Mouse (Mus musculus): ENCODE measurements at regions not wholly inside any gene's neighbourhood (a gene's known extent, or its start where the extent isn't known, plus 50 kb on each side); places are given as distances from the start of the nearest gene placed in this dataset.
A peak's percentile ranks its signal among the peaks of the same experiment; 100 is the strongest.
"Not testable (repeated sequence)": the region's sequence is repeated elsewhere in the genome, so short reads cannot be mapped to it uniquely, and the experiment has no call there.

- not testable (repeated sequence) for H3K27ac ChIP-seq; H3K4me3 ChIP-seq; DNase-seq (ENCODE audit: low spot score in 2 of 2)
Measured at GRCm38 (mm10) chr12:21680026-21680425, 262.6 kb upstream of the Ywhaq start.

GRCm38 (mm10) chr12:21649381-21649780 lies 231.9 kb upstream of the Ywhaq start:
- H3K27ac ChIP-seq; DNase-seq (ENCODE audit: low spot score in 2 of 2); H3K4me3 ChIP-seq: not testable (repeated sequence)

DNA sequence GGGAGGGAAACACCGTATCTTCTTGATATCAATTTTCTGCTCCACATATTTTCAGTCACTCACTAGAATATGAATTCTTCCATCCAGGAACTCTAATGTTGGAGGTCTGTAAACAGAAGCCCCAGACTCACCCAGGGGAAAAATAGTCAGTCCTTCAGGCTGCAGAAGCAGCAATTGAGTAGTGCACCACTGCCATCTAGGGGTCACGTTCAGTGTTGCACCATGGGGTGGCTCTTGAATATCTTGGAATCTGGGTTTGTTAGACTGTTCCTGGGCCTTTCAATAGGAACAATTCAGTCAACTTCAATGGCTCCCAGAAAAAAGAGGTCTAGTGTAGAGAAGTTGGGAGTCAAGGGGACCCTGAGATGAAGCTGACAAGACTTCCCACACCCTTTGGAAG lies 196.3 kb upstream of the Ywhaq start:
- not testable (repeated sequence) for H3K4me3 ChIP-seq, H3K27ac ChIP-seq
- TF ChIP-seq CTCF (conservative IDR thresholded peaks at IDR 0.05) = peak; percentile 82
- peak; percentile 16 to 80 for DNase-seq (ENCODE audit: low spot score in 2 of 2)

GRCm38 (mm10) chr12:21568415-21569040 lies 151.1 kb upstream of the Ywhaq start:
- Histone ChIP-seq H3K27ac (no peak overlapping the region), H3K4me3 (no peak overlapping the region)
- TF ChIP-seq CTCF (conservative IDR thresholded peaks at IDR 0.05) = no peak
- DNase-seq (ENCODE audit: low spot score in 2 of 2) = no peak

GRCm38 (mm10) chr12:21543962-21544361 lies 126.5 kb upstream of the Ywhaq start:
- H3K27ac ChIP-seq; DNase-seq (ENCODE audit: low spot score in 2 of 2); H3K4me3 ChIP-seq: not testable (repeated sequence)

DNA sequence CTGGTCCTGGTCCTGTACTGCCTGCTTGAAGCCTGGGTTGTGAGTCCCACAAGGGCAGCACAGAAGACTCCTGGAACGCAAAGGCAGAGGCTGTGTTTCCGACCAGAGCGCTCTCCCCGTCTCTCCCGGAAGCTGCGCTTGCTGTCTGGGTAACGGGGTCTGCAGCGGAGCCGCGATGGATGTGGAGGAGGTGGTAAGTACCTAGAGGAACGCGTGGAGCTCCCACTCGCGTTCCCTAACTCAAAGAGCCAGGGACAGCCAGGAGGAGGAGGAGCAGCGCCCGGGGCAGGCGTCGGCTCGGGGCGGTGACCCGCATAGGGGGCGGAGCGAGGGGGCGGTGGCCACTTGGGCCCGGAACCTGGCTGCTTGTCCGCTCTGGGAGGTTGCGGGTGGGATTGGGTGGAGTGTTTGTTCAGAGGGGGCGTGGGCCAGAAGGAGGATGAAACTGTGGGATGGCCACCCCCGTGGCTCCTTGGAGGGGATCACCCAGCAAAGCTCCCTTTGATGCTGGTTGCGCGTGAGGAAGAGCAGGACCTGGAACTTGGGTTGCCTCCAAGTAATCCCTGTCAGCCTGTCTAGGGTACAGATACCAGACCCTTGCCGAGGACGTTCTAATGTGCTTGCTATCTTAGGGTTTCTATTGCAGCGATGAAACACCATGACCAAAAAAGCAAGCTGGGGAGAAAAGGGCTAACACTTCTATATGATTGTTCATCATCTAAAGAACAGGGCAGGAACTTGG lies 125.9 kb upstream of the Ywhaq start:
- peak; percentile 37 to 62 for DNase-seq (ENCODE audit: low spot score in 2 of 2)
- H3K27ac ChIP-seq = peak overlapping the region; percentile 82
- peak overlapping the region; percentile 68 for H3K4me3 ChIP-seq

- no peak for DNase-seq (ENCODE audit: low spot score in 2 of 2)
- Histone ChIP-seq H3K4me3 (no peak overlapping the region), H3K27ac (no peak overlapping the region)
- TF ChIP-seq CTCF (conservative IDR thresholded peaks at IDR 0.05) = no peak
Measured at GRCm38 (mm10) chr12:21531766-21532165, 114.3 kb upstream of the Ywhaq start.

GRCm38 (mm10) chr12:21529367-21529766 lies 111.9 kb upstream of the Ywhaq start:
- DNase-seq (ENCODE audit: low spot score in 2 of 2); H3K27ac ChIP-seq: not testable (repeated sequence)

DNA sequence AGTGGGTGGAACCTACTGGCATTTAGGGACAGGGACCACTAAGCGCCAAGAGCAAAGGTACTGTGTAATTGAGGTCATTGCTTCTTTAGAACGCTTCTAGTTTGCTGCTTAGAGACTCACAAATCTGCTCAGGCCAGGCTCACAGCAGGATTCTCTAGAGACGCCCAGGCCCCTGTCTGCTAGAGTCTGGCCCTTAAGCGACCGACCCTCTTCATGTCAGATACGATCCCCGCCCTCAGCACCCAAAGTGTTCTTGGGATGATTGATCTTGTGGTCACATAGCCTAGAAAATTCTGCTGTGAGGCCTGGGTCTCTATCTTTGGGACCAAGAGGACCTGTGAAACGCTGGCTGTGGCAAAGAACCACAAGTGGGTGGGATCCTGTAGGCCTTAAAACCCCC lies 109.9 kb upstream of the Ywhaq start:
- H3K27ac ChIP-seq; H3K4me3 ChIP-seq; DNase-seq (ENCODE audit: low spot score in 2 of 2): not testable (repeated sequence)

More at GRCm38 (mm10) chr12:21529367-21529766, 111.9 kb upstream of the Ywhaq start:
- H3K4me3 ChIP-seq = not testable (repeated sequence)

DNA sequence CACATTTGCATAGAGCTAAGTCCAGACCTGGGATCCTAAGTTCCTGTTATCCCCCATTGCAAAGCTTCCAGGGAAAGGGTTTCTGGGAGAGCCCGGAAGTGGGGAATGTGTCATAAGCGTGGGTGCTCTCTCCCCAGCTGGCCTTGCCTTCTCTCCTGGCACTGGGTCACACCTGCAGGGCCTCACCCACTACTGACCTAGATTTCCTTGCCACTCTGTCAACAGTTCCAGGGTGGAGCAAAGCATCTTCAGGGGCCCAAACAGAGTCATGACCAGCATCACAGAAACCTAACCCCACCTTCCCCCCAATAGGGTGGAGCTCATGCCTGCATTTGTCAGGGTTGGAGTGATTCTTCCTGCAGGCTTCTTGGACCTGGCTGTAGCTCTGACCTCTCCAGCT lies 109.5 kb upstream of the Ywhaq start:
- not testable (repeated sequence) for H3K27ac ChIP-seq; H3K4me3 ChIP-seq; DNase-seq (ENCODE audit: low spot score in 2 of 2)

- H3K27ac ChIP-seq; DNase-seq (ENCODE audit: low spot score in 2 of 2); H3K4me3 ChIP-seq: not testable (repeated sequence)
- TF ChIP-seq CTCF (conservative IDR thresholded peaks at IDR 0.05) = peak; percentile 77
Measured at GRCm38 (mm10) chr12:21525567-21525966, 108.1 kb upstream of the Ywhaq start.

GRCm38 (mm10) chr12:21522621-21523020 lies 105.2 kb upstream of the Ywhaq start:
- no peak for TF ChIP-seq CTCF (conservative IDR thresholded peaks at IDR 0.05)
- no peak overlapping the region for H3K27ac ChIP-seq
- no peak for DNase-seq (ENCODE audit: low spot score in 2 of 2)
- no peak overlapping the region for H3K4me3 ChIP-seq

DNA sequence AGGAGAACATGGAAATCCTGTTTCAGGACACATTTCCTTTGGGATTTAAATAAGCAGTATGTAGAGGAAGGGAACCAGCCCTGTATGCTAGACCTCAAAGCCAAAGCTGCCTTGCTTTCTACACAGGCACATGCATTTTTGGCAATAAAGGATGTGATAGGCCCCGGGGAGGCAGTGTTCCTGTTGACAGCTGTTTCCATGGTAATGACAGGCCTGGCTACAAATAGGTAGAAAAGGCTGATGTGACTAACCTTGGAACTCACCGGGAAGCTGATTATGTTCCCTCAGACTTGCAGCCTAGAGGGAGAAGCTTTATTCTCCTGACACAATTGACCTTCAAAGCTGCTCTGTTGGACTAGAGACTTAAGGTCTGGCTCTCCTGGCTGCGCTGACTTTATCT lies 101.6 kb upstream of the Ywhaq start:
- Histone ChIP-seq H3K4me3 (no peak overlapping the region), H3K27ac (peak overlapping the region; percentile 36; the same call in 1 of the 2 replicates)
- DNase-seq (ENCODE audit: low spot score in 2 of 2) = no peak
- TF ChIP-seq CTCF (conservative IDR thresholded peaks at IDR 0.05) = no peak

DNA sequence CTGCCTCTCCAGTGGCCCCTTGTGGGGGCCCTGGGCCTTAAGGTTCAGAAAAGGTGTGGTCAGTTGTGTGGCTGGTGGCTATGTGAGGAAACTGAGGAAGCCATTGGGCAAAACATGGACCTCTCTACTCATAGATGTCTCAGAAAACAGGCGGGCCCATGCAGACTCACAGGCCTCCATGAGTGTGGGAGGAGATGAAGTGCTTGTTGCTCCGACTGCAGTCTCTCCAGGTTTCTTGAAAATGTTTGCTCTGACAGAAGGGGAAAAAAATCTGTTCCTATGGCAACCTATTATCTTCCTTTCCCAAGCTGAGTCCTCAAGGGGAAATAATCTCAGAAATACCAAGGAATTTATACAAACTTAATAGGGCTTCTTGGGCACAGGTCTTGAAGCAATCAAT lies 95.3 kb upstream of the Ywhaq start:
- peak overlapping the region; percentile 92 for H3K27ac ChIP-seq
- DNase-seq (ENCODE audit: low spot score in 2 of 2) = peak in 1 of 2 experiments; percentile 55

More for the DNA sequence above, 95.3 kb upstream of the Ywhaq start:
- no peak for TF ChIP-seq CTCF (conservative IDR thresholded peaks at IDR 0.05)
- H3K4me3 ChIP-seq = no peak overlapping the region
